Mouse (Mus musculus): ENCODE measurements at regions not wholly inside any gene's neighbourhood (a gene's known extent, or its start where the extent isn't known, plus 50 kb on each side); places are given as distances from the start of the nearest gene placed in this dataset.

- DNase-seq (ENCODE audit: low spot score in 2 of 2), result no peak
These were observed 59.6 kb upstream of the Sesn3 start for GRCm38 (mm10) chr9:14215171-14215782.

- no peak for DNase-seq (ENCODE audit: low spot score in 2 of 2)
These were observed 58.9 kb upstream of the Sesn3 start for GRCm38 (mm10) chr9:14215961-14216360.

- DNase-seq (ENCODE audit: low spot score in 2 of 2), result no peak
These were observed 51.9 kb upstream of the Sesn3 start for GRCm38 (mm10) chr9:14222936-14223335.
